Comparison of ENCODE assay signal across 8 mouse cellular contexts in the genomic region with DNA sequence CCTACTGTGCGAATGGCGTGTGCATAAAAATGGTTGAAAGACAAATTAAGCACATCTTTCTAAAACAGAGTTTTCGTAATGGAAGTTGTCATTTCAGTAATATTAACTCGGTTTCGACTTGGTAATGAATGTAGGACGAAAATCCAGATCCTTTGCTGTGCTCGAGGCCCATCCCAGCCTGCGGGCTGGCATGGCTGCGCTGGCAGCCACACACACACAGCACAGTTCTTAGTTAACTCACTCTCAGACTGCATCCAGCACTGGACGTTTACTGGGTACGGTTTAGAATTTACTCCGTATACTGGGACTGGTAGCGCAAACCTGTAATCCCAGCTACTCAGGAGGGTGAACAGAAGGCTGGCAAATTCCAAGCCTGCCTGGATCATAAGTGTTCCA. TPM values are rescaled to one million over a fixed set of nuclear protein-coding genes. Genes with fewer than 3 reads are reported as not detected.
A peak's percentile ranks its signal among the peaks of the same experiment; 100 is the strongest.
DNase-seq lines count a peak whose midpoint lies in the region; ATAC-seq and TF ChIP-seq lines count a peak whose summit lies in the region.

No protein-coding gene starts in this region.

- no peaks in the 10 kb centered on the region for H3K27me3 ChIP-seq in kidney, adult 2 months (replicated peaks; ENCODE audit: control insufficient read depth, insufficient read depth, low read length)
- H3K27me3 ChIP-seq in G1E (ENCODE audit: insufficient read depth, low read length): peaks cover 3% of the 10 kb centered on the region; the same call in 1 of the 2 replicates
- H3K27me3 ChIP-seq in forebrain, embryonic 12.5 days: peaks cover 13% of the 10 kb centered on the region; the same call in 1 of the 2 replicates
- 0 out of 2 replicates have a peak, but pooled peaks cover 7% of the 10 kb centered on the region for H3K27me3 ChIP-seq in liver, embryonic 15.5 days

- peak overlapping the region; percentile 58 for H3K4me3 ChIP-seq in kidney, adult 2 months (ENCODE audit: insufficient read depth, low read depth, low read length)
- H3K4me3 ChIP-seq in G1E (ENCODE audit: low read depth, low read length): peak overlapping the region; percentile 99
- peak overlapping the region; percentile 100 for H3K4me3 ChIP-seq in forebrain, embryonic 12.5 days (replicated peaks)
- H3K4me3 ChIP-seq in liver, embryonic 15.5 days (replicated peaks): peak overlapping the region; percentile 100

- no peak for ATAC-seq in G1E (ENCODE audit: extremely low read depth, insufficient number of reproducible peaks, low FRiP score, poor library complexity, severe bottlenecking)
- ATAC-seq in forebrain, embryonic 12.5 days (ENCODE audit: low FRiP score): peak; percentile 70
- peak; percentile 29; the same call in 1 of the 2 replicates for ATAC-seq in liver, embryonic 15.5 days (ENCODE audit: insufficient read depth)

- no peaks in the 10 kb centered on the region; the same call in 1 of the 2 replicates for H3K36me3 ChIP-seq in kidney, adult 2 months (ENCODE audit: control insufficient read depth, insufficient read depth, low read length)
- peaks cover 30% of the 10 kb centered on the region for H3K36me3 ChIP-seq in G1E (replicated peaks)
- peaks cover 8% of the 10 kb centered on the region; the same call in 1 of the 2 replicates for H3K36me3 ChIP-seq in forebrain, embryonic 12.5 days (replicated peaks)
- H3K36me3 ChIP-seq in liver, embryonic 15.5 days (replicated peaks): peaks cover 24% of the 10 kb centered on the region

- H3K4me2 ChIP-seq in forebrain, embryonic 12.5 days: peak overlapping the region; percentile 83
- H3K4me2 ChIP-seq in liver, embryonic 15.5 days: peak overlapping the region; percentile 94

- 6% methylated on average over 13 of the region's 13 CpGs for WGBS in kidney, adult 2 months
- 11% methylated on average over 13 of the region's 13 CpGs for WGBS in forebrain, embryonic 12.5 days
- 10% methylated on average over 13 of the region's 13 CpGs for WGBS in liver, embryonic 15.5 days (ENCODE audit: insufficient replicate concordance)

- peak overlapping the region; percentile 49 for H3K27ac ChIP-seq in kidney, adult 2 months (ENCODE audit: insufficient read depth, low read depth, low read length)
- H3K27ac ChIP-seq in forebrain, embryonic 12.5 days: no peak overlapping the region
- H3K27ac ChIP-seq in liver, embryonic 15.5 days (replicated peaks): peak overlapping the region; percentile 98

- TF ChIP-seq POLR2A in kidney, adult 2 months (IDR thresholded peaks at IDR 0.05; ENCODE audit: low read depth, low read length): no peak

- DNase-seq in kidney, adult 2 months: no peak
- DNase-seq in kidney, postnatal 10 days: no peak
- DNase-seq in G1E (ENCODE audit: low spot score): no peak
- no peak for DNase-seq in ovary, postnatal 14 days (ENCODE audit: low spot score)
- no peak for DNase-seq in urinary bladder, postnatal 4 days (ENCODE audit: low spot score in 2 of 2)
- no peak for DNase-seq in frontal cortex, postnatal 25 days (ENCODE audit: low spot score in 2 of 2)

- TF ChIP-seq CTCF in kidney, adult 2 months (conservative IDR thresholded peaks at IDR 0.05; ENCODE audit: insufficient read depth, insufficient read length, low read depth, low read length): no peak
- no peak for TF ChIP-seq CTCF in G1E (IDR thresholded peaks at IDR 0.05; ENCODE audit: low read depth, low read length)

- H3K4me1 ChIP-seq in kidney, adult 2 months (ENCODE audit: control insufficient read depth, insufficient read depth, low read length): peaks cover 42% of the 10 kb centered on the region
- H3K4me1 ChIP-seq in G1E (ENCODE audit: insufficient read depth, low read depth, low read length): peaks cover 53% of the 10 kb centered on the region
- H3K4me1 ChIP-seq in forebrain, embryonic 12.5 days: peaks cover 28% of the 10 kb centered on the region
- peaks cover 65% of the 10 kb centered on the region for H3K4me1 ChIP-seq in liver, embryonic 15.5 days (replicated peaks)

- H3K9ac ChIP-seq in forebrain, embryonic 12.5 days: peak overlapping the region; percentile 97
- H3K9ac ChIP-seq in liver, embryonic 15.5 days: peak overlapping the region; percentile 99

- peaks cover 2% of the 10 kb centered on the region; the same call in 1 of the 2 replicates for H3K9me3 ChIP-seq in G1E (replicated peaks)
- no peaks in the 10 kb centered on the region for H3K9me3 ChIP-seq in forebrain, embryonic 12.5 days
- no peaks in the 10 kb centered on the region for H3K9me3 ChIP-seq in liver, embryonic 15.5 days (replicated peaks)

RNA-seq across cellular contexts. Expression of gene Ddi2, which starts 0.5 kb away (rescaled TPM):
- polyA plus RNA-seq in kidney, adult 2 months (2012; rRNA removed): 21.9 and 23.4 TPM in 2 replicates
- 40.8 and 45.4 TPM in 2 replicates for total RNA-seq in G1E (2014; fragmentation: Nextera tagmentation)
- total RNA-seq in G1E (2017): 25.6 and 27.9 TPM in 2 replicates
- 13.2 and 17.8 TPM in 2 replicates for polyA plus RNA-seq in G1E (2012)
- 22.8 and 25.3 TPM in 2 replicates for polyA plus RNA-seq in forebrain, embryonic 12.5 days (2016; fragmentation: Nextera tagmentation; extraction: Ambion mirVana)
- polyA plus RNA-seq in liver, embryonic 15.5 days (2015; fragmentation: Nextera tagmentation; extraction: Ambion mirVana): 14.8 and 17.2 TPM in 2 replicates

RNA-seq across cellular contexts. Expression of gene Agmat, which starts 22.8 kb away (rescaled TPM):
- 9.4 and 10.8 TPM in 2 replicates for polyA plus RNA-seq in kidney, adult 2 months (2012; rRNA removed)
- total RNA-seq in G1E (2014; fragmentation: Nextera tagmentation) (not detected in 2 replicates), G1E (2017) (0.05 TPM in 1 of 2 replicates, not detected in the other)
- 0.04 TPM in 1 of 2 replicates, not detected in the other for polyA plus RNA-seq in G1E (2012)
- polyA plus RNA-seq in forebrain, embryonic 12.5 days (2016; fragmentation: Nextera tagmentation; extraction: Ambion mirVana): not detected in 2 replicates
- 20.5 and 26.2 TPM in 2 replicates for polyA plus RNA-seq in liver, embryonic 15.5 days (2015; fragmentation: Nextera tagmentation; extraction: Ambion mirVana)

RNA-seq across cellular contexts. Expression of gene Rsc1a1, which starts 38.3 kb away (rescaled TPM):
- polyA plus RNA-seq in kidney, adult 2 months (2012; rRNA removed): 18.2 and 25.8 TPM in 2 replicates
- total RNA-seq in G1E (2014; fragmentation: Nextera tagmentation) (15.0 and 22.3 TPM in 2 replicates), G1E (2017) (7.3 and 9.9 TPM in 2 replicates)
- polyA plus RNA-seq in G1E (2012): 2.4 TPM in 1 of 2 replicates, not detected in the other
- 0.31 and 1.0 TPM in 2 replicates for polyA plus RNA-seq in forebrain, embryonic 12.5 days (2016; fragmentation: Nextera tagmentation; extraction: Ambion mirVana)
- polyA plus RNA-seq in liver, embryonic 15.5 days (2015; fragmentation: Nextera tagmentation; extraction: Ambion mirVana): 1.2 TPM in 1 of 2 replicates, not detected in the other

RNA-seq across cellular contexts. Expression of gene Plekhm2, which starts 59.0 kb away (rescaled TPM):
- polyA plus RNA-seq in kidney, adult 2 months (2012; rRNA removed): 79.7 and 85.4 TPM in 2 replicates
- total RNA-seq in G1E (2014; fragmentation: Nextera tagmentation) (20.2 and 29.0 TPM in 2 replicates), G1E (2017) (7.5 and 8.3 TPM in 2 replicates)
- polyA plus RNA-seq in G1E (2012): 20.0 and 21.5 TPM in 2 replicates
- polyA plus RNA-seq in forebrain, embryonic 12.5 days (2016; fragmentation: Nextera tagmentation; extraction: Ambion mirVana): 5.2 and 6.6 TPM in 2 replicates
- polyA plus RNA-seq in liver, embryonic 15.5 days (2015; fragmentation: Nextera tagmentation; extraction: Ambion mirVana): 1.1 and 2.0 TPM in 2 replicates

Comparison
In these comparisons a context has a peak if more than half of its experiments do, and no peak if none do; other contexts are left out.
1. RNA of gene Agmat, which starts 22.8 kb away (polyA plus RNA-seq): 20.5 to 26.2 TPM in liver, embryonic 15.5 days and 9.4 to 10.8 TPM in kidney, adult 2 months; not detected in forebrain, embryonic 12.5 days and 0.04 TPM in G1E; every median in the first group is over 10 times any median in the second.
2. Peak in every context shown above with its lines, with median percentiles within 50 percentile points of each other: H3K4me3 ChIP-seq.